Mouse (Mus musculus) spleen, adult 2 months (tissue): ENCODE data around the gene Hs3st5. TPM values are rescaled to one million over a fixed set of nuclear protein-coding genes. Genes with fewer than 3 reads are reported as not detected.

Source experiments
- DNase-seq, 2 experiments: peaks; one replicate each; pipeline versions ENCODE4 v3.0.0 to v3.0.0-alpha.2; 2012 to 2021; ENCODE audit warnings: low spot score in 2 of 2, low read depth in 1 of 2
- H3K27ac ChIP-seq: fragments of 200-500 bp; 2 replicates; pipeline ENCODE4 v1.5.1; 2012; ENCODE audit warnings: low read length, inconsistent platforms; ENCODE audit not compliant: insufficient read depth
- H3K27me3 ChIP-seq: fragments of 200-500 bp; 2 replicates; pipeline ENCODE4 v1.6.1; 2012; ENCODE audit warnings: mild to moderate bottlenecking, moderate library complexity, low read length, inconsistent platforms; ENCODE audit not compliant: control insufficient read depth, insufficient read depth
- H3K36me3 ChIP-seq: fragments of 200-500 bp; 2 replicates; pipeline ENCODE4 v1.6.1; 2012; ENCODE audit warnings: mild to moderate bottlenecking, low read length, inconsistent platforms; ENCODE audit not compliant: control insufficient read depth, insufficient read depth
- H3K4me1 ChIP-seq: fragments of 200-500 bp; 2 replicates; pipeline ENCODE4 v1.6.1; 2011; ENCODE audit warnings: inconsistent platforms; ENCODE audit not compliant: control insufficient read depth, insufficient read depth, insufficient read length
- H3K4me3 ChIP-seq: fragments of 200-500 bp; 2 replicates; pipeline ENCODE4 v1.5.1; 2011; ENCODE audit warnings: mild to moderate bottlenecking, inconsistent platforms; ENCODE audit not compliant: insufficient read depth, insufficient read length; ENCODE audit errors: extremely low read depth
- CTCF ChIP-seq: fragments of 200-500 bp; IDR thresholded peaks from 2 replicates; pipeline ENCODE4 v1.5.1; 2011; ENCODE audit warnings: mild to moderate bottlenecking, inconsistent platforms; ENCODE audit not compliant: insufficient read depth, insufficient read length, insufficient replicate concordance; ENCODE audit errors: extremely low read depth
- POLR2A ChIP-seq: fragments of 200-500 bp; IDR thresholded peaks from 2 replicates; pipeline ENCODE4 v1.6.1; 2011; ENCODE audit warnings: low read depth, low read length, inconsistent platforms
- WGBS: fragments of 180-500 bp; shearing (Covaris S2); methylation state at CpG from one replicate; pipeline ENCODE4 v1.1.7; 2018; 5-methylcytosine and 5-hydroxymethylcytosine counted together
- polyA plus RNA-seq: library from polyadenylated mRNA; depleted of rRNA; stranded (reverse); fragments of >200 nt; gene quantifications from 2 replicates; pipeline ENCODE4 v1.2.3, GENCODE M21; 2012

Hs3st5 gene
- polyA plus RNA-seq, 1 experiment = not detected

- TF ChIP-seq POLR2A = no peak
- TF ChIP-seq CTCF = no peak
- no peaks in the 10 kb centered on the region for H3K36me3 ChIP-seq
Observed at GRCm38 (mm10) chr10:36795311-36795710, 288.7 kb downstream of the Hs3st5 start.

DNA sequence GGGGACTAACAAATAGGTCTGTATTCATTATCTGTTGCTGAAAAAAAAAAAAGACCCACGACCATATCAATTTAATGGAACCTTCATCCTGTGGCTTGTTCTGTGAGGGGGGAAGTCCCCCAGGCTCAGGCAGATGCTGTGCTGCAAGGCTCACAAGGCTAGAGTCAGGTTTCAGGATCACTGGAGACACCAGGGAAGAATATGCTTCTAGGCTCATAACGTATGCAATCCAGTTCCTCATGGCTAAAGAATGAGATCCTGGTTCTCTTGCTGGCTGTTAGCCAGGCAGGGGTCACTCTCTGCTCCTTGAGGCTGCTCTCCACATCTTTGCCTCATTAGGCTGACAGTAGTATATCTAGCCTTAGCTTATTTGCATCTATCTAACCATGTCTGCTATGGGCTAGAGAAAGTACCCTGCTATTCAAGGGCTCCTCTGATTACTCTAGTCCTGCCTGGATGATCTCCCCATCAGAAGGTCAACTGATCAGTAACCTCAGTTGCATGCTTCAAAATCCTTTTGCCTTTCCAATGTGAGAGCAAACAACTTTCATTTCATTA lies 294.4 kb downstream of the Hs3st5 start:
- Histone ChIP-seq H3K27me3 (no peaks in the 10 kb centered on the region), H3K27ac (no peak overlapping the region), H3K4me3 (no peak overlapping the region), H3K36me3 (no peaks in the 10 kb centered on the region), H3K4me1 (no peaks in the 10 kb centered on the region)
- no peak for DNase-seq
- 59% methylated on average over 2 of the region's 2 CpGs for WGBS
- no peak for TF ChIP-seq POLR2A
- no peak for TF ChIP-seq CTCF

More at GRCm38 (mm10) chr10:36795311-36795710, 288.7 kb downstream of the Hs3st5 start:
- Histone ChIP-seq H3K4me3 (no peak overlapping the region), H3K4me1 (no peaks in the 10 kb centered on the region), H3K27ac (no peak overlapping the region), H3K27me3 (no peaks in the 10 kb centered on the region)
- no peak for DNase-seq

GRCm38 (mm10) chr10:36803705-36804104 lies 297.1 kb downstream of the Hs3st5 start:
- no peak for DNase-seq
- 46% methylated on average over 2 of the region's 2 CpGs for WGBS
- Histone ChIP-seq H3K27ac (no peak overlapping the region), H3K27me3 (no peaks in the 10 kb centered on the region), H3K4me3 (no peak overlapping the region), H3K4me1 (no peaks in the 10 kb centered on the region), H3K36me3 (no peaks in the 10 kb centered on the region)
- TF ChIP-seq POLR2A (no peak), CTCF (no peak)

DNA sequence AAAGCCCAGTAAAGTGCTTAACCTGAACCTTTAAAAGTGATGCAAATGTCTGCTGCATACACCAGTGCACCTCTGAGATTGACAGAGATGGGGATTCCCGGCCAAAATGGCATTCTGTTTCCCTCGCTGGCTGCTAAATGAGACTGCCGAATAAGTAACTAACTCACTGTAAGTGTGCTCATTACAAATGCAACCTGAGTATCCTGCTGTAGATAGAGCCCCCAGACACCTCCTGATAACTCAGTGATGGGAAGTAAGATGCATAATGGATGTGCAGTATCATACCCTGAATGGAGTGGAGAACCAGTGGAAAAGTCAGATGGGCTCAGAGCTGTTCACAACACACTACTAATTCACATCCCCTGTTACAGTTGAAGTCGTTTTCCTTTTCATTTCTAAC lies 298.7 kb downstream of the Hs3st5 start:
- H3K27ac ChIP-seq = no peak overlapping the region
- no peak for TF ChIP-seq CTCF
- no peak for TF ChIP-seq POLR2A
- no peaks in the 10 kb centered on the region for H3K27me3 ChIP-seq
- WGBS = 75% methylated on average over 4 of the region's 4 CpGs
- no peak for DNase-seq
- no peak overlapping the region for H3K4me3 ChIP-seq
- no peaks in the 10 kb centered on the region for H3K36me3 ChIP-seq
- no peaks in the 10 kb centered on the region for H3K4me1 ChIP-seq

DNA sequence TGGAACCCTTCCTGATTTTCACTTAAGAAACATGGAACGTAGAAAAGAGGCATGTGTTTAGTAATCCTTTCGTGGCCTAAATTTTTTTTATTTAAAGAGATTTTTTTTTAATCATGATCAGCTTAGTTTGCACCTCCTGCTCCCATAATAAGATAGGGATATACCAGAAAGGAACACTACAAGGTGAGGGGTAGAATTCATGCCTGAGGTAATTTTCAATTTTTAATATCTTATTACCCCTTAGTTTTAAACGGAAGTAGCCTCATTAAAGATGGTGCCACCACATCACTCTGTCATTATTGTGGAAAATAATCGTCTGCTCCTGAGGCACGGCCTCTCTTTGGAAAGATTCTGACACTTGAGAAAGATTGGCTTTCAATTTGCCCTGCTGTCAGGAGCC lies 299.2 kb downstream of the Hs3st5 start:
- no peak for TF ChIP-seq POLR2A
- TF ChIP-seq CTCF = no peak
- H3K27ac ChIP-seq = no peak overlapping the region

GRCm38 (mm10) chr10:36807007-36807406 lies 300.4 kb downstream of the Hs3st5 start:
- H3K36me3 ChIP-seq = no peaks in the 10 kb centered on the region
- no peak overlapping the region for H3K4me3 ChIP-seq
- WGBS = 71% methylated on average over 5 of the region's 5 CpGs
- TF ChIP-seq CTCF (no peak), POLR2A (no peak)
- no peak overlapping the region for H3K27ac ChIP-seq
- H3K27me3 ChIP-seq = no peaks in the 10 kb centered on the region
- DNase-seq = no peak
- H3K4me1 ChIP-seq = no peaks in the 10 kb centered on the region

More for the DNA sequence above, 299.2 kb downstream of the Hs3st5 start:
- H3K4me1 ChIP-seq = no peaks in the 10 kb centered on the region
- no peaks in the 10 kb centered on the region for H3K36me3 ChIP-seq
- DNase-seq = no peak
- no peak overlapping the region for H3K4me3 ChIP-seq
- WGBS = 88% methylated on average over 5 of the region's 5 CpGs
- no peaks in the 10 kb centered on the region for H3K27me3 ChIP-seq

DNA sequence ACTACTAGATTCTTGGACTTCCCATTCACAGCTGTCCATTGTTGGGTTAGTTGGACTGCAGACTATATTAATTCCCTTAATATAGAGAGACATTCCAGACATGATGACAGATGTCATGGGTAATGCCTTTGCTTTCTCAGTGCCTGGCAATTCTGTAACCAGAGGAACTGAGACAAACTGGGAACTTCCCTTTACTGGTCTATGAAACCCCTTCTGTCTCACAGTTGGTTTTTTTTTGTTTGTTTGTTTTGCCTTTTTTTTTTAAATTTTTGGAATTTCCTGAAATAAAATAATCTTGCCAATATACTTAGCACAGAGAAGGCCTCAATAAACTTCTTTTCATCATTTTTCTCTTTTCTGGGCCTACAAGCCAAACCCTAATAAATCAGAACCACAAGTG lies 312.3 kb downstream of the Hs3st5 start:
- no peaks in the 10 kb centered on the region for H3K27me3 ChIP-seq
- no peaks in the 10 kb centered on the region for H3K36me3 ChIP-seq
- H3K4me1 ChIP-seq = no peaks in the 10 kb centered on the region
- no peak overlapping the region for H3K4me3 ChIP-seq
- H3K27ac ChIP-seq = no peak overlapping the region
- no peak for DNase-seq
- TF ChIP-seq CTCF (no peak), POLR2A (no peak)

DNA sequence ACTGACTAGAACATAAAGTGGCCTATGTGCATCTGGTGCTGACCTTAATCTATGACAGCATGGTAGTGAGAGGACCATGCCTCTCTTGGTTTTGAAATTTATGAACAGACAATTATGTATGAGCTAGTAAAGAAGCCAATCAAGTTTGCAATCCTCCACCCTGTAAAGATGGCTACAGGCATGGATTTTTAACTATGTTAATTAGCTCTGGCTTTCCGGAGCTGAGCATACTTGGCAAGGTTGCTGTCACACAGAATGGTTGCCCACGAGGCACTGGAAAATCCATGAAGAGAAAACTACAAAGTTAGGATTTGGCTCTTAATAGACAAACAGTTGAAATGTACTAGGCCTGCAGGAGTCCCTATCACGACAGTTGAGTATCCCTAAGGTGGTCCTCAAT lies 322.5 kb downstream of the Hs3st5 start:
- no peaks in the 10 kb centered on the region for H3K4me1 ChIP-seq
- no peak for DNase-seq
- H3K4me3 ChIP-seq = no peak overlapping the region
- WGBS = 85% methylated on average over 3 of the region's 3 CpGs
- no peak overlapping the region for H3K27ac ChIP-seq
- no peaks in the 10 kb centered on the region for H3K36me3 ChIP-seq
- H3K27me3 ChIP-seq = no peaks in the 10 kb centered on the region
- TF ChIP-seq CTCF (no peak), POLR2A (no peak)
